Mouse (Mus musculus) midbrain, embryonic 16.5 days (tissue): ENCODE measurements around the gene Hoxa1. TPM values are rescaled to one million over a fixed set of nuclear protein-coding genes. Genes with fewer than 3 reads are reported as not detected.
A peak's percentile ranks its signal among the peaks of the same experiment; 100 is the strongest.

Experiments
- ATAC-seq: fragments of 200-750 bp; cut with Nextera tagmentation; 2 replicates; pipeline ENCODE4 v1.8.0; 2017; ENCODE audit warnings: moderate TSS enrichment
- H3K27ac ChIP-seq: fragments of 300-500 bp; sonication (generic); 2 replicates; pipeline ENCODE4 v1.5.1; 2014; ENCODE audit warnings: mild to moderate bottlenecking, low read length, mixed read lengths
- H3K27me3 ChIP-seq: fragments of 300-500 bp; sonication (generic); 2 replicates; pipeline ENCODE4 v1.6.1; 2014; ENCODE audit warnings: low read depth, low read length, mixed read lengths; ENCODE audit not compliant: control insufficient read depth, insufficient read depth
- H3K36me3 ChIP-seq: fragments of 300-500 bp; sonication (generic); 2 replicates; pipeline ENCODE4 v1.6.1; 2014; ENCODE audit warnings: mild to moderate bottlenecking, low read length, moderate library complexity, mixed read lengths; ENCODE audit not compliant: control insufficient read depth, insufficient read depth
- H3K4me1 ChIP-seq: fragments of 300-500 bp; sonication (generic); 2 replicates; pipeline ENCODE4 v1.6.1; 2014; ENCODE audit warnings: mild to moderate bottlenecking, low read length, mixed read lengths; ENCODE audit not compliant: control insufficient read depth, insufficient read depth
- H3K4me2 ChIP-seq: fragments of 300-500 bp; sonication (generic); 2 replicates; pipeline ENCODE4 v1.6.1; 2014; ENCODE audit warnings: mild to moderate bottlenecking, low read length, mixed read lengths
- H3K4me3 ChIP-seq: fragments of 300-500 bp; sonication (generic); 2 replicates; pipeline ENCODE4 v1.5.1; 2014; ENCODE audit warnings: low read depth, mild to moderate bottlenecking, low read length, moderate library complexity, mixed read lengths
- H3K9ac ChIP-seq: fragments of 300-500 bp; sonication (generic); 2 replicates; pipeline ENCODE4 v1.6.1; 2014; ENCODE audit warnings: low read depth, low read length, mixed read lengths
- H3K9me3 ChIP-seq: fragments of 300-500 bp; sonication (generic); replicated peaks from 2 replicates; pipeline ENCODE4 v1.6.1; 2014; ENCODE audit warnings: mild to moderate bottlenecking, low read length, mixed read lengths; ENCODE audit not compliant: control insufficient read depth, poor library complexity, severe bottlenecking
- WGBS: fragments of 180-500 bp; shearing (Covaris S2); extraction: QIAGEN DNeasy Blood & Tissue Kit; methylation state at CpG from one replicate; pipeline ENCODE4 v1.1.7; 2014; 5-methylcytosine and 5-hydroxymethylcytosine counted together
- polyA plus RNA-seq: library from polyadenylated mRNA; unstranded; fragments of >200 nt; fragmentation: Nextera tagmentation; extraction: Ambion mirVana; gene quantifications from 2 replicates; pipeline ENCODE4 v1.2.1, GENCODE M21; 2015

Gene Hoxa1
- polyA plus RNA-seq, result 0.20 TPM in 1 of 2 replicates, not detected in the other

DNA sequence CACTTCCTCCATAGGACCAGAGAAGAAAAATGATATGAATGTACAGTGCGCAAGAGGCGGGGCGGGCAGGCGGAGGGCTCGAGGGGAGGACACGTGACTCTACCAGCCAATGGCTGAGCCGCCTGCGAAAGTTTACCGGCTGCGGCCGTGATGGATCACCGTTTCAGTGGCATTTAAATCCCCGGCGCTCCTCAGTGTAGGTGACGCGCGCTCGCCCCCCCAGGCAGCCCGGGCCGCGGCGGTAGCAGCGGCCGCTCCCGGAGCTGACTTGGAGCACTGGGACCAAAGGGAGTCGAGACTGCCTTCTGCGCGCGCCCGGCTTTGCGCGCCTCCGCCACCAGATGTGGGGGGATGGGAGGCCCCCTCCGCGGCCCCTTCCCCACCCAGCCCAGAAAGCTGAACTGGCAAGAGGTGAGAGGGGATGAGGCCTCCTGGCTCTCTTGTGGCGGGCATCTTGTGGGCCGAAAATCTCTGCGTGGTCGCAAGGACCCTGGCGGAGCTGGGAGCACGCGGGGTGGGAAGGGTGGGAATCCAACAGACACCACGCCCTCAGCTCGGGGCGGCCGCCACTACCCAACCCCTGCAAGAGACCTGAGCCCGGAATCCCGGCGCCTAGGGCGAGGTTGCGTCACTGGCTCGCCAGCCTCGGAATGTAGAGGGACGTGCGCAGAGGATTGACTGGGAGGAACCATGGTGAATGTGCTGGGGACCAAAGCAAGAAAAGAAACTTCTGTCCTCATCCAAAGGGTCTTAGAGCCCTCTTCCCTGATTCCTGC lies at the start of gene Hoxa1:
Hoxa1 (minus strand) TSS at position 42 of the 776 bp plus-strand sequence.
- H3K9ac ChIP-seq, result peak within 1 kb of the TSS; percentile 41; the same call in 1 of the 2 replicates
- under 1% methylated on average over 53 of the region's 55 CpGs for WGBS
- H3K27me3 ChIP-seq, result peaks cover 91% of the 10 kb centered on the region
- H3K9me3 ChIP-seq, result no peaks in the 10 kb centered on the region
- no peak within 1 kb of the TSS for H3K27ac ChIP-seq
- peak within 1 kb of the TSS; percentile 43 for H3K4me3 ChIP-seq
- H3K36me3 ChIP-seq, result no peaks in the 10 kb centered on the region
- H3K4me1 ChIP-seq, result peaks cover 10% of the 10 kb centered on the region
- peak within 1 kb of the TSS; percentile 78 for H3K4me2 ChIP-seq
- peak; percentile 54; the same call in 1 of the 2 replicates for ATAC-seq

DNA sequence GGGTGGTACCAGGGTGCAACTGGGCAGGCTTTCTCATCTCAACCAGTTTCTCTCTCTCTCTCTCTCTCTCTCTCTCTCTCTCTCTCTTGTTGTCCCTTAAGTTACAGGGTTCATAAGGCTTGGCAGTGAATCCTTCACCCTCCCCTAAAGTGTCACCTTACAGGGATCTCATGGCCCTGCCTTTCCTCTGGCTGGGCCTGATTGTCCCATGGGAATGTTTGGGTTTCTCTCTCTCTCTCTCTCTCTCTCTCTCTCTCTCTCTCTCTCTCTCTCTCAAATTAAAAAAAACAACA lies 49.5 kb upstream of the Hoxa1 start:
- Histone ChIP-seq H3K4me1 (peaks cover 5% of the 10 kb centered on the region; the same call in 1 of the 2 replicates), H3K27ac (no peak overlapping the region), H3K36me3 (no peaks in the 10 kb centered on the region), H3K27me3 (peaks cover 86% of the 10 kb centered on the region), H3K4me2 (no peak overlapping the region), H3K9me3 (no peaks in the 10 kb centered on the region), H3K4me3 (no peak overlapping the region), H3K9ac (no peak overlapping the region)
- ATAC-seq, result no peak

DNA sequence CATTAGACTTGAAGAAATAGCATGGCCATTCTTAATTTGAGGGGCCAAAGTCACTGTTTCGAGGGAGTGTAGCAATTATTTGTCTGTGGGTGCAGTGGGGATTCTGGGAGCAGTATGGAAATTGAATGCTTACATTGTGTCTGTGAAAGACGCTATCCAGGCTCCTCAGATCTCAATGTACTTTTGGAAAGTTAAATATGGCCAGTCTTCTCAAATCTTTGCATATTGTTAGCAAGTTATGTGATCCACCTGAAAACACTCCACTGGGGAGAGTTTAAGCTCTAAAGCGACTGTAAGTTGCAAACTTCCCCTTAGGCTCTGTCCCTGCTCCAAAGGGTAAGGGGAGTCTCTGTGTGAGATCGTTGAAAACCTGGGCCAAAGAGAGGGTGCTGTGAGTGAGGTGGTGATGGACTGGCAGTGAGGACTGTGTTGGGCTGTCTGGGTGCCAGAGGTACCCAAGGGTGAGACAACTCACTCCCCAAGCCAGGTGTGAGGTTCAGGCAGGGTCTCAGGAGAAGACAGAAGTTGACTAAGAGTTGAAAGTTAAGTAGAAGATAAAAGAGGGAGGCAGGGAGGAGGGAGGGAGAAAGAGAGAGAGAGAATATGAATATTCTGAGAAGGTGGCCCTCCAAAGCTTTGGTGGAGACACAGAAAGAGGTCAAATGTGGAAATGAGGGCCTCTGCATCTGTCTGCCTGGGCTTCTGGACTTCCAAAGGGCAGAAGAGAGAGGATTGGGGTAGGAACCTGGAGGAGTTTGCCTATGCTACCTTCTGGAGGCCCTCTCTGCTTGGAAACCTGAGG lies 49.0 kb upstream of the Hoxa1 start:
- H3K4me3 ChIP-seq, result no peak overlapping the region
- ATAC-seq, result no peak
- H3K27me3 ChIP-seq, result peaks cover 85% of the 10 kb centered on the region
- no peak overlapping the region for H3K9ac ChIP-seq
- WGBS, result 4% methylated on average over 4 of the region's 4 CpGs
- H3K4me1 ChIP-seq, result peaks cover 5% of the 10 kb centered on the region; the same call in 1 of the 2 replicates
- no peaks in the 10 kb centered on the region for H3K36me3 ChIP-seq
- H3K9me3 ChIP-seq, result no peaks in the 10 kb centered on the region
- no peak overlapping the region for H3K4me2 ChIP-seq
- H3K27ac ChIP-seq, result no peak overlapping the region

DNA sequence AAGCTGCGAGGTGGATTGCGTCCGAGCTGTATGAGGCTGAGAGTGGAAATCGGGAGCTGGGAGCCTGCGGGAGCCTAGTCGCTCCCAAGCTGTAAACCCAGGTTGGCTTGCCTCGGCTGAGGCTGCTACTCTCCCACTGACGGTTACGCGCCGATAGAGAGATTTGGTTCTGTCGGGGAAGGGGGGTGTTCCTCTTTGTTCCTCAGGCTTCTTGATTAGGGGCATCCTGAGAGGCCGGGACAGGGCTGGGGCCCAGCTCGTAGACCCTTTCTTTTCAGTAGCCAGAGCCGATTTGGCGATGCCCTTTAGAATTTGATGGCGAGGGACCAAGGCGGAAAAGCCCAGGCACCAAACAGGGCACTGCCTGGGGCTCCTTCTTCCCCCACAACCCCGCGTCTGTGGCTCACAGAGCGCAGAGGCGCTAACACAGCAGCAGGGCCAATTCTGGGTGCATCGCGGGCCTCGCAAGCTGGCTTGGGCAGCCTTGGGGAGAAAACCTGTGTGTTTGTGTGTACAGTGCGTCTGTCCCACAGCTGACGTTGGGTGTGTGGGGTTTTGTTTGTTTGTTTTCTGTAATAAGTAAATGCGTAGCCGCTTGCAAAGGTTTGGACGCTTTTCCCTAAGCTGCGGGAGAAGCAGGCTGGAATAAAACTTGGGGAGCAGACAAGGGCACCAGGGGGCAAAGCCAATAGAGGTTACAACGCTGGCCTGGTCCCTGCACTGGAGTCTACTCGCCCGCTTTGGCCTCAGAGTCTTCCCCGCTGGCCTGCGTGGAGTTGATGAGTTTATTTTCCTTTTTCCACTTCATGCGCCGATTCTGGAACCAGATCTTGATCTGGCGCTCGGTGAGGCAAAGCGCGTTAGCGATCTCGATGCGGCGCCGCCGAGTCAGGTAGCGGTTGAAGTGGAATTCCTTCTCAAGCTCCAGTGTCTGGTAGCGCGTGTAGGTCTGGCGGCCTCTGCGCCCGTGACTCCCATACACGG lies 47.8 kb upstream of the Hoxa1 start:
- WGBS, result under 1% methylated on average over 55 of the region's 55 CpGs
- no peak overlapping the region for H3K9ac ChIP-seq
- H3K4me3 ChIP-seq, result no peak overlapping the region
- H3K4me2 ChIP-seq, result no peak overlapping the region
- H3K36me3 ChIP-seq, result no peaks in the 10 kb centered on the region
- peaks cover 3% of the 10 kb centered on the region; the same call in 1 of the 2 replicates for H3K4me1 ChIP-seq
- H3K27ac ChIP-seq, result no peak overlapping the region
- H3K9me3 ChIP-seq, result no peaks in the 10 kb centered on the region
- ATAC-seq, result no peak
- peaks cover 83% of the 10 kb centered on the region for H3K27me3 ChIP-seq

DNA sequence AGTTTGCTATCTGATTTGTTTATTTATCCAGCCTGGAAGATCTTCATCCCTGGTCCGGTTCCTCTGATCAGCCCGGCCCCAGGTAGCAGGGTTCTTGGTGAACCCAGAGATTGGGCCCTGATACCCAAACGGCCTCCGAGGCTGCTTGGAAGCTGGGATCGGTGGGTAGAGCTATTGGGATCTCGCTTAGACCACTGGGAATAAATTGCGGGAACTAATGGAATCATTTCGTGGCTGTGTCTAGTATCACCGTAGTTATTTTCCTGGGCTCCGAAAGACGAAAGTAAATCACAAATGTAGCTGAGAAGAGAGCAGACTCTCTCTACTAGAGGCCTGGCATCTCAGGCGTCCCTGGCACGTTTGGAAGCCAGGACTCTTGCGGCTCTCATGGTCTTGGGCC lies 47.1 kb upstream of the Hoxa1 start:
- Histone ChIP-seq H3K4me2 (no peak overlapping the region), H3K4me3 (no peak overlapping the region)

DNA sequence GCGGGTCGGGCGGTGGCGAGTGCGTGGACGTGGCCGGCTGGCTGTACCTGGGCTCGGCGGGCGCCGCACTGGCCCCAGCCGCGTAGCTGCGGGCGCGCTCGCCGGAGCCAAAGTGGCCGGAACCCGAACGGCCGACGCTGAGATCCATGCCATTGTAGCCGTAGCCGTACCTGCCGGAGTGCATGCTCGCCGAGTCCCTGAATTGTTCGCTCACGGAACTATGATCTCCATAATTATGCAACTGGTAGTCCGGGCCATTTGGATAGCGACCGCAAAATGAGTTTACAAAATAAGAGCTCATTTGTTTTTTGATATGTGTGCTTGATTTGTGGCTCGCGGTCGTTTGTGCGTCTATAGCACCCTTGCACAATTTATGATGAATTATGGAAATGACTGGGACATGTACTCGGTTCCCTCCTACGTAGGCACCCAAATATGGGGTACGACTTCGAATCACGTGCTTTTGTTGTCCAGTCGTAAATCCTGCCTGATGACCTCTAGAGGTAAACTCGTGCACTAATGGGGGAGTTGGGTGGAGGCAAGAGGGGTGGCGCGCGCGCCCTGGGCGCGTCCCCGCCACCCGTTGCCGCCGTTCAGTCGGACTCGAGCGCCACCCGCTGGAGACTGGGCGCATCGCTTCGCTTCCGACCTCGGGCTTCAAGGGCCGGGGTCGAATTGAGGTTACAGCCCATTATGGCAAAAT lies 46.1 kb upstream of the Hoxa1 start, which contains the start of gene Hoxa5:
Hoxa5 (minus strand) TSS at position 538 of the 703 bp plus-strand sequence.
- under 1% methylated on average over 65 of the region's 65 CpGs for WGBS
- ATAC-seq, result no peak
- H3K36me3 ChIP-seq, result no peaks in the 10 kb centered on the region
- H3K4me1 ChIP-seq, result peaks cover 3% of the 10 kb centered on the region; the same call in 1 of the 2 replicates
- no peak within 1 kb of the TSS; the same call in 1 of the 2 replicates for H3K4me3 ChIP-seq
- H3K27ac ChIP-seq, result no peak within 1 kb of the TSS
- no peak within 1 kb of the TSS for H3K9ac ChIP-seq
- no peaks in the 10 kb centered on the region for H3K9me3 ChIP-seq
- 0 out of 2 replicates have a peak within 1 kb of the TSS, but pooled peaks have one; percentile 9 for H3K4me2 ChIP-seq
- H3K27me3 ChIP-seq, result peaks cover 86% of the 10 kb centered on the region

More for the DNA sequence above, 47.1 kb upstream of the Hoxa1 start:
- Histone ChIP-seq H3K9ac (no peak overlapping the region), H3K9me3 (no peaks in the 10 kb centered on the region), H3K27ac (no peak overlapping the region), H3K36me3 (no peaks in the 10 kb centered on the region), H3K27me3 (peaks cover 85% of the 10 kb centered on the region), H3K4me1 (peaks cover 3% of the 10 kb centered on the region; the same call in 1 of the 2 replicates)
- no peak for ATAC-seq
- WGBS, result 3% methylated on average over 14 of the region's 14 CpGs

DNA sequence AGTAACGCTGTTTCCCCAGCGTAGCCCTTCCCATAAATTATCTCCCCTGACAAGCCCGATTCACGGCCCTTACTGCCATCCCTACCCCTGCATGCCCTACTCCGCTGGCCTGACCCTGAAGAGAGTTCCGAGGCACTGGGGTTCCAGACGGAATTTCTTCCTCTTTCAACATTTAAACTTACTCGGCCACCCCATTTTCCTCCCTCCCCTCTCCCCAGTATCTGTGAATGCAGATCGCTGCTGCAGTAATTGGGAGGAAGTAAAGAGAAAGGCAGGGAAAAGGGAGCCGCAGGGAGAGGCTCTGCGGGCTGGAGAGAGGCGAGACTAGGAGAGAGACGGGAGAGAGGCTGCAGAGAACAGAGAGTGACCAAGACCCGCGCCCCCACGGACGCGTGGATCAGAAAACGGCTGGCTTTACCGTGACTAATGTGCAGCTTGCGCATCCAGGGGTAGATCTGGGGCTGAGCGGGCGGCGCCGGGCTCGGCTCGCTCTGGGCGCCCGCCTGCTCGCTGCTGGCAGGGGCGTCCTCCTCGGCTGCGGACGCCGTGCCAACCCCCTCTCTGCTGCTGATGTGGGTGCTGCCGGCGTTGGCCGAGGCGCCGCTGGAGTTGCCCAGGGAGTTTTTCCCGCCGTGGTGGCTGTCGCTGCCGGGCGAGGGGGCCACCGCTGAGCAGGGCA lies 45.4 kb upstream of the Hoxa1 start:
- ATAC-seq, result no peak
- no peak overlapping the region for H3K27ac ChIP-seq
- 0 out of 2 replicates have a peak overlapping the region, but pooled peaks have one; percentile 9 for H3K4me2 ChIP-seq
- H3K9ac ChIP-seq, result no peak overlapping the region
- H3K9me3 ChIP-seq, result no peaks in the 10 kb centered on the region
- no peak overlapping the region; the same call in 1 of the 2 replicates for H3K4me3 ChIP-seq
- H3K27me3 ChIP-seq, result peaks cover 88% of the 10 kb centered on the region
- H3K4me1 ChIP-seq, result peaks cover 3% of the 10 kb centered on the region; the same call in 1 of the 2 replicates
- under 1% methylated on average over 45 of the region's 46 CpGs for WGBS
- no peaks in the 10 kb centered on the region for H3K36me3 ChIP-seq

DNA sequence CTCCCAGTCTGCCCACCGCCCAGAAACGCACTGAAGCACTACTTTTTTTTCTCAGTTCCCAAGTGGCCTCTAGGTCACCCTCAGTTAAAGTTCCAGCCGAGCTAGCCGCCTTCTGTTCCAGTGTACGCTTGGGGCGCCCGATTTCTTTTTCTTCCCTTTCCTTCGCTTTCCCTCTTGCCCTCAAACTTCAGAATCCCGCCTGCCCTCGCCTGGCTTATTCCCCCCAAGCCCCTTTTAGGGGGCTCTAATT lies 44.9 kb upstream of the Hoxa1 start:
- under 1% methylated on average over 10 of the region's 10 CpGs for WGBS
- H3K27ac ChIP-seq, result no peak overlapping the region
- H3K9me3 ChIP-seq, result no peaks in the 10 kb centered on the region
- H3K4me1 ChIP-seq, result peaks cover 3% of the 10 kb centered on the region; the same call in 1 of the 2 replicates
- ATAC-seq, result no peak
- peaks cover 88% of the 10 kb centered on the region for H3K27me3 ChIP-seq
- H3K4me2 ChIP-seq, result no peak overlapping the region
- H3K4me3 ChIP-seq, result no peak overlapping the region
- no peaks in the 10 kb centered on the region for H3K36me3 ChIP-seq
- H3K9ac ChIP-seq, result no peak overlapping the region
